Mouse (Mus musculus) kidney, adult 11 months (tissue): ENCODE data around the gene Stag2.

Source experiments
- DNase-seq: peaks from one replicate; pipeline ENCODE4 v3.0.0; 2022

Gene Stag2

GRCm38 (mm10) chrX:42250342-42250741, 101.2 kb downstream of the Stag2 start:
- DNase-seq = no peak

- no peak for DNase-seq
Observed at GRCm38 (mm10) chrX:42272713-42273112, 123.6 kb downstream of the Stag2 start.

DNA sequence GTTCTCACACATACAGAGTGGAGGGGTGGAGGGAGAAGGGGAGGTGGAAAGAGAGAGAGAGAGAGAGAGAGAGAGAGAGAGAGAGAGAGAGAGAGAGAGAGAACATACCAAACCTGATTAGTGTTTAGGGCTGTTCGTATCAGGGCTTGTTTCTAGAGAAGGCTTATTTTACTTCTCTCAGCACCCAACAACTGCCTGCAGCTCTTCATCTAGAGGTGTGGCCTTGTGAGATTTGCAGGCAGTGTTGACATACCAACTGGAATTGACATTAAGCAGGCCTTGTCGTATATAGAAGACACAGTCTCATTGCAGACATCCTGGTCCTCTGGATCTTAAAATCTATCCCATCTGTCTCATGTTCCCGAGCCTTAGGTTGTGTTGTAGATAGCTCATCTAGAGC, 141.1 kb downstream of the Stag2 start:
- no peak for DNase-seq

- no peak for DNase-seq
Observed at GRCm38 (mm10) chrX:42315231-42315630, 166.1 kb downstream of the Stag2 start.

GRCm38 (mm10) chrX:42320424-42320823, 171.3 kb downstream of the Stag2 start:
- DNase-seq = no peak

- DNase-seq = no peak
Observed at GRCm38 (mm10) chrX:42321200-42321773, 172.2 kb downstream of the Stag2 start.

DNA sequence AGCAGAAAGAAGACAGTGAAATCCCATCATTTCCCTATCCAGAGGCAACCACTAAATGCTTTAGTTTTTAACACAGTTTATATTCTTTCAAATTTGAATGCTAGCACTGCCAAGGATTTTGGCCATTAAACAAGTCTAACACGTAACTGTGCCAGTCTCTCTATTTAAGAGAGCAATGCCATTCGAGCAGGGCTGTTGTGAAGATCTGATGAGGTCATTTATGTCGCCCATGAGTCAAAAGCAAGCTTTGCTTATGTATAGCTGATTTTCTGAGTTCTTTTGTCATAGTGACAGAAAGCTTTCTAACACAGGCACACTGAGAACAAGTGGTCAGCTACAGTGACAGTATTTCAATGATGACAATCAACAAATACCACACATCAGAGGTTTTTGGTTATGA, 175.7 kb downstream of the Stag2 start:
- DNase-seq = no peak
